Mouse (Mus musculus) thymus, adult 2 months (tissue): Measurements from ENCODE around the gene Syngr2.

ENCODE experiments used
- CTCF ChIP-seq: fragments of 200-500 bp; IDR thresholded peaks from 2 replicates; pipeline ENCODE4 v1.5.1; 2012; ENCODE audit warnings: mild to moderate bottlenecking, control low read depth, low read length, moderate library complexity, borderline replicate concordance; ENCODE audit not compliant: control insufficient read depth, poor library complexity, insufficient read depth; ENCODE audit errors: extremely low read depth
- POLR2A ChIP-seq: fragments of 200-500 bp; IDR thresholded peaks from 2 replicates; pipeline ENCODE4 v1.6.1; 2012; ENCODE audit warnings: mild to moderate bottlenecking, low read length, control low read depth, moderate library complexity; ENCODE audit not compliant: control insufficient read depth, poor library complexity, insufficient read depth; ENCODE audit errors: extremely low read depth

- TF ChIP-seq CTCF (peak; percentile 72), POLR2A (peak; percentile 94)
Measured at GRCm38 (mm10) chr11:117848985-117849671, 39.7 kb downstream of the Syngr2 start, which contains the start of gene Birc5.
